13 mouse cellular contexts compared by ENCODE assay signal in the genomic region with DNA sequence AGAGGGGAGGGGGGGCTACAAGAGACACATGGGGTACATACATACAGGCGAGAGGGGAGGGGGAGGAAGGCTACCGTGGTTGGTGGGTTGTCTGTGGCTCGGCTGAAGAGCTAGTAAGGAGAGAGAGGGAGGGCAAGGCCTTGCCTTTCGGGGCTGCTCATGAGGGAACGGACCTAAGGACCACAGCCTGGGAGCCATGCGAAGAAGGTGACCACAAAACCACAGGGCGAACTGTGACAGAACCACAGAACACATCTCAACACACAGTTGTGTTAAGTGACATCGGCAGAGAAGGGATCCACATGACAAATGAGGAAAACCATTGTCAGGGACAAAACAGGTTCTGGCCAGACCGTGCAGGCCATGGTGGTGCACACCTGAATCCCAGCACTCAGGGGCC. TPM values are rescaled to one million over a fixed set of nuclear protein-coding genes. Genes with fewer than 3 reads are reported as not detected.
DNase-seq lines count a peak whose midpoint lies in the region; ATAC-seq and TF ChIP-seq lines count a peak whose summit lies in the region.
"Had no signal": no experiment of that assay in that cellular context is flagged by ENCODE, and none has a peak within 500 bp of the region (broad histone marks: within the 10 kb centered on the region; RNA-seq: fewer than 3 reads in every experiment).

No protein-coding gene starts in this region.

- no peak for ATAC-seq in midbrain, embryonic 16.5 days

- no peak overlapping the region for H3K4me2 ChIP-seq in midbrain, embryonic 16.5 days (ENCODE audit: low read length)
- H3K4me2 ChIP-seq: heart, embryonic 15.5 days; hindbrain, embryonic 15.5 days had no signal

- H3K36me3 ChIP-seq in heart, embryonic 10.5 days = no peaks in the 10 kb centered on the region
- H3K36me3 ChIP-seq in testis, adult 2 months (ENCODE audit: control insufficient read depth, insufficient read depth, low read length) = no peaks in the 10 kb centered on the region
- no peaks in the 10 kb centered on the region for H3K36me3 ChIP-seq in macrophage (ENCODE audit: inconsistent target)
- no peaks in the 10 kb centered on the region for H3K36me3 ChIP-seq in midbrain, embryonic 16.5 days (ENCODE audit: control insufficient read depth, insufficient read depth, low read length)
- H3K36me3 ChIP-seq: heart, embryonic 15.5 days; hindbrain, embryonic 15.5 days had no signal

- no peak for DNase-seq in heart, embryonic 10.5 days (ENCODE audit: low spot score)
- DNase-seq in heart, postnatal 36 days = no peak
- no peak for DNase-seq in testis, postnatal 10 days (ENCODE audit: low spot score)
- DNase-seq in embryo, embryonic 9.5 days (ENCODE audit: extremely low spot score) = no peak
- DNase-seq in left cerebral cortex, postnatal 10 days (ENCODE audit: extremely low spot score in 1 of 2, low spot score in 2 of 2) = no peak
- DNase-seq: cerebellum, adult 11 months had no signal

- no peak for TF ChIP-seq CTCF in testis, adult 2 months (IDR thresholded peaks at IDR 0.05; ENCODE audit: control insufficient read depth, insufficient read depth, insufficient replicate concordance, low read depth, low read length)

- no peaks in the 10 kb centered on the region for H3K27me3 ChIP-seq in heart, embryonic 10.5 days (ENCODE audit: insufficient read depth, poor library complexity, severe bottlenecking)
- no peaks in the 10 kb centered on the region for H3K27me3 ChIP-seq in testis, adult 2 months (ENCODE audit: control insufficient read depth, insufficient read depth, low read length)
- no peaks in the 10 kb centered on the region for H3K27me3 ChIP-seq in midbrain, embryonic 16.5 days (ENCODE audit: control insufficient read depth, insufficient read depth, low read depth, low read length)
- H3K27me3 ChIP-seq: heart, embryonic 15.5 days; hindbrain, embryonic 15.5 days had no signal

- intact Hi-C loops in heart, postnatal 36 days (cut with DNase I) = no loop called here
- intact Hi-C loops in left cerebral cortex, postnatal 10 days (cut with DNase I) = no loop called here

- peak overlapping the region; percentile 56; the same call in 1 of the 2 replicates for H3K27ac ChIP-seq in heart, embryonic 10.5 days
- H3K27ac ChIP-seq in testis, adult 2 months (ENCODE audit: control insufficient read depth, insufficient read depth, low read depth, low read length) = peak overlapping the region; percentile 26; the same call in 1 of the 2 replicates
- peak overlapping the region; percentile 41 for H3K27ac ChIP-seq in macrophage
- no peak overlapping the region for H3K27ac ChIP-seq in midbrain, embryonic 16.5 days (ENCODE audit: low read length)
- H3K27ac ChIP-seq: hindbrain, embryonic 15.5 days; liver, embryonic 14.5 days; stomach, postnatal 0 days had no signal

- no peak overlapping the region for H3K9ac ChIP-seq in midbrain, embryonic 16.5 days (ENCODE audit: low read depth, low read length)
- H3K9ac ChIP-seq: heart, embryonic 15.5 days; hindbrain, embryonic 15.5 days; liver, embryonic 14.5 days had no signal

- H3K79me2 ChIP-seq in macrophage (ENCODE audit: inconsistent target) = no peaks in the 10 kb centered on the region

- TF ChIP-seq POLR2A in testis, adult 2 months (IDR thresholded peaks at IDR 0.05; ENCODE audit: control insufficient read depth, low read depth, low read length) = no peak

- H3K4me3 ChIP-seq in heart, embryonic 10.5 days = no peak overlapping the region
- no peak overlapping the region for H3K4me3 ChIP-seq in testis, adult 2 months (ENCODE audit: control insufficient read depth, low read depth, low read length)
- no peak overlapping the region for H3K4me3 ChIP-seq in macrophage (ENCODE audit: inconsistent target)
- no peak overlapping the region for H3K4me3 ChIP-seq in midbrain, embryonic 16.5 days (ENCODE audit: low read depth, low read length)
- H3K4me3 ChIP-seq: heart, embryonic 15.5 days; hindbrain, embryonic 15.5 days had no signal

- H3K9me3 ChIP-seq in heart, embryonic 10.5 days = no peaks in the 10 kb centered on the region
- no peaks in the 10 kb centered on the region for H3K9me3 ChIP-seq in midbrain, embryonic 16.5 days (replicated peaks; ENCODE audit: control insufficient read depth, low read length, poor library complexity, severe bottlenecking)
- H3K9me3 ChIP-seq: heart, embryonic 15.5 days; hindbrain, embryonic 15.5 days had no signal

- WGBS in heart, embryonic 10.5 days = 73% methylated on average over 9 of the region's 9 CpGs
- WGBS in macrophage (ENCODE audit: missing documents) = 15% methylated on average over 9 of the region's 9 CpGs
- WGBS in midbrain, embryonic 16.5 days = 89% methylated on average over 9 of the region's 9 CpGs

- peaks cover 78% of the 10 kb centered on the region for H3K4me1 ChIP-seq in heart, embryonic 10.5 days
- peaks cover 2% of the 10 kb centered on the region for H3K4me1 ChIP-seq in testis, adult 2 months (ENCODE audit: control insufficient read depth, insufficient read depth, low read length)
- H3K4me1 ChIP-seq in midbrain, embryonic 16.5 days (ENCODE audit: control insufficient read depth, insufficient read depth, low read length) = peaks cover 8% of the 10 kb centered on the region; the same call in 1 of the 2 replicates

RNA-seq across cellular contexts. Expression of a gene that starts 57.9 kb away (rescaled TPM):
- polyA plus RNA-seq in heart, embryonic 10.5 days (2016; fragmentation: Nextera tagmentation; extraction: Ambion mirVana) = 1.9 and 3.3 TPM in 2 replicates
- 1 to 10 TPM; 6.6 to 6.7 TPM for total RNA-seq in heart, postnatal 36 days (2021)
- polyA plus RNA-seq in testis, adult 2 months (2012; rRNA removed) = 6.7 and 9.4 TPM in 2 replicates
- 10 to 100 TPM in 11 of 26 experiments, 1 to 10 TPM in 15; 3.1 to 26.2 (median 9.0) TPM for total RNA-seq in macrophage (2018; cell fraction: chromatin; rRNA removed)
- total RNA-seq in macrophage (2018; cell fraction: cytosol; rRNA removed) = 1 to 10 TPM in 25 of 26 experiments, under 1 TPM in 1; 0.99 to 5.1 (median 2.6) TPM
- total RNA-seq in macrophage (2018; cell fraction: nucleus; rRNA removed) = 10 to 100 TPM in 4 of 26 experiments, 1 to 10 TPM in 22; 1.8 to 12.7 (median 5.6) TPM
- polyA plus RNA-seq in macrophage (2018) = 1.6 to 3.1 TPM (median 2.6 TPM) in 3 replicates
- 10 to 100 TPM; 51.2 to 51.6 TPM for total RNA-seq in left cerebral cortex, postnatal 10 days (2021)
- polyA plus RNA-seq in midbrain, embryonic 16.5 days (2015; fragmentation: Nextera tagmentation; extraction: Ambion mirVana) = 4.5 and 5.3 TPM in 2 replicates
